Mouse (Mus musculus) kidney, postnatal 14 days (tissue): ENCODE results near the gene Iqschfp.

ENCODE experiments used
- DNase-seq: peaks from one replicate; pipeline ENCODE4 v3.0.0; 2022; ENCODE audit warnings: mixed read lengths

Gene Iqschfp

DNA sequence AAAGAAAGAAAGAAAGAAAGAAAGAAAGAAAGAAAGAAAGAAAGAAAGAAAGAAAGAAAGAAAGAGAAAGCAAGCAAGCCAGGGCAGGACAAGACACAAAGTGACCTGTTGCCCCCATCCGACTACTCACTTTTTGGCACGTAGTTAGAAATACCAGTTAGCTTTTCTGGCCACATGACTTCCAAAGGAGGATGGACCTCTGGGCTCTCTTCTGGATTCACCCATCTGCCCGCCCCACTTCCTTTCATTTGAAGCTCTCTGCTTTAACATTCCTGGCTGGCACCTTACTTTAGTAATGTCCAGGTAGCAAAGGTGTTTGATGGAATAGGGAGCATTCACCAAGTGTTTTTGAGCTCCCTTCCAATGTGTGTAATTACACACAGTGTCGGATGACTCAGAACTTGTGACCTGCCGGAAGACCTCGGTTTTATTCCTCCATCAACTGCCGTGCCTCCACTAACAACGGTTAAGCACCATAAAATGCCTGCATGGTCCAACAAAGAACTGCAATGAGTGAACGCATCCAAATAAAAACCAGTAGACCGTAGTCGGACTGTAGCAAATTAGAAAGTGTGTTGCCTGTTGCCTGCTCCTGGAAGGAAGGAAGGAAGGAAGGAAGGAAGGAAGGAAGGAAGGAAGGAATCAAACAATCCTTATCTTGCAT, 718.7 kb downstream of the Iqschfp start:
- DNase-seq, result peak; percentile 42

DNA sequence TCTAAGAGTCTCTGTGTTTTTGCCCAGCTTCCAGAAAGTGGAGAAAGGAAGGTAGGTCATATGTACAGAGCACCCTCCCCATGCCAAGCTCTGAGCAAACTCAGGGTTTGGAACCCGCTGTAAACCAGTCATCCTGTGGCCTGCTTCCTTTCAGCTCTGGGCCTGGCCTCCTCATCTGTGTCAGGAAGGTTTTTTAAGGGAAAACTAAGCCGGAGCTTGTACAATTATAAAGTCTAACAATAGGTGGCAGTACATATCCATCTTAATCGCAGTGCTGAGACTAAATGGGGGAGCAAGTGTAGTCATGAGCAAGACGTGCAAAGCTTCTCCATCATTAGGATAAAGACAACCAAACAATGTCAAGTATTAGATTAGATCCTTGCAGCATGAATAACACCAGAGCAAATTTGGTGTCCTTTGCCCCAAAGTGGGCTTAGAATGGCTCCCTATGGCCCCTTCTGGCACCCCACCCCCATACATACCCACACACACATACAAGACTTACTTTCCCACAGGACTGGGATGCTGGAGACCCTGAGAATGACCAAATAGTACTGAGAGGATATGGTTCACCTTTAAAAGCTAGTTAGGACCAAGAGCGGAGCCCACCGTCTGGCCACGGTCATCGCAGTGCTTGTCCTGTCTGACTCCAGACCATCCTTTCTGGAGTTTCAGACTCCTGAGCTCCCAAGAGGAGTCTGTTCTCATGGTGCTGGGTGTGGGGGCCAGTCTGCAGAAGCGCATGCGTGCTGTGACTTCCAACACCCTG, 723.2 kb downstream of the Iqschfp start:
- peak; percentile 34 for DNase-seq

DNA sequence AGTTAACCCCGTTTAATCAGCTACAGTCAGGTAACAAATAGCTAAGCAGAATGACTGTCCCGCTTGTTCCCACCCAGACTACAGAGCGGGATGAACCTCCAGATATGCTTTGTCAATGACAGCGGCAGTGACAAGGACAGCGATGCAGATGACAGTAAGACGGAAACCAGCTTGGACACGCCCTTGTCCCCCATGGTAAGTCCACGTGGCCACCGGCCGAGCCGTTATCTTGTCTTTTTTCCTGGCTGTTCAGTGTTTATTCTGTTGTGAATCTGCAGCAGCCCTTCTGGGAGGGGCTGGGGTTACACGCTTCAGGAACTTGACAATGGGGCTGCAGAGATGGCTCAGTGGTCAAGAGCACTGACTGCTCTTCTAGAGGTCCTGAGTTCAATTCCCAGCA, 724.3 kb downstream of the Iqschfp start:
- no peak for DNase-seq

DNA sequence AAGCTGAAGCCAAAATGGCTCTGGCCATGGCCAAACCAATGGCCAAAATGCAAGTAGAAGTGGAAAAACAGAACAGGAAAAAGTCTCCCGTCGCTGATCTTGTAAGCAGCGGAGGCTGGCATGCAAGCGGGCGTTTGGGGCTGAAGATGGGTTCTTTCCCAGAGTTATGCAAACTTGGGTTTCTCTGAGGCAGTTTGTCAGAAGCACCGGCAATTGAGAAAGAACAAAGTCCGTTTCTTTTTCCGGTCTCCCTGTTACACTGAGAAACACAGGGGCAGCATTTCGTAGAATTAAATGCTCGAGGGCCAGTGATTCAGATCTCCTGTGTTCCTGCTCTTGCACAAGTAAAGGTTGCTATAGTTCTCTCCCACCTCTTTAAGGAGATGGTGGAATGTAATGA, 725.7 kb downstream of the Iqschfp start:
- DNase-seq, result no peak

DNA sequence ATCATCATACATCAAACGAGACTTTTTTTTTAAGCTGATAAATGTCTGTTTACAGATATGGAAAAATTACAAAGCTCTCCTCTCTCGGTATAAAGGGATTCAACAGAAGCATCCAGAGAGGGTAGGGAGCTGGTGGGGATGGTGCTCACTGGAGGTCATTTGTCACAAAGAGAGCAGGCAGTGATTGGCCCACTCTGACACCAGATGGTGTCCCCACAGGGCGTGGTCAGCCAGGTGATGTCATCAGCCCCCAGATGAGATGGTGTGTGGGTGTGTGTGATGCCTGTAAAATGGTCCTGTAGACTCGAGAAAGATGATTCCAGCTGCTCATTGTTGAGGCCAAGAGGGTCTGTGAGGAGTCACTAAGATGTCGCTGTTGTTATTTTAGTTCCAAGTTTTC, 727.1 kb downstream of the Iqschfp start:
- DNase-seq, result no peak

DNA sequence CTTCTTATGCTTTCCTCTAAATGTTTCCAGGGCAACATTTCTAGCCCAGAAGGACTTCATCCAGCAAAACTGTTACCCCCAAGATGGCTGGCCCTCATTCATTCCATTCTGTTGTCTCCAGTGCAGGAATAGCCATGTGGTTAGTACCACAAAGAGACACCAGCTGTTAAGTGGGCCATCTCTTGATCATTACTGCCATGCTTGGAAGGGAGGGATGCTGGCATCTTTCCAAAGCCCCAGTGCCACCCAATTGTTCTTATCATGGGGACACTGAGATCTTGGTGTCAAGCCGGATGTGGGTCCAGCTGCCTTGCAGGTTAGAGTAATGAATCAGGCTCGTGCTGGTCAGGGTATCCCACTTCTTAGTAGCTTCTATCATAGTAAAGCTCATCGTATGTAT, 729.9 kb downstream of the Iqschfp start:
- DNase-seq, result no peak

DNA sequence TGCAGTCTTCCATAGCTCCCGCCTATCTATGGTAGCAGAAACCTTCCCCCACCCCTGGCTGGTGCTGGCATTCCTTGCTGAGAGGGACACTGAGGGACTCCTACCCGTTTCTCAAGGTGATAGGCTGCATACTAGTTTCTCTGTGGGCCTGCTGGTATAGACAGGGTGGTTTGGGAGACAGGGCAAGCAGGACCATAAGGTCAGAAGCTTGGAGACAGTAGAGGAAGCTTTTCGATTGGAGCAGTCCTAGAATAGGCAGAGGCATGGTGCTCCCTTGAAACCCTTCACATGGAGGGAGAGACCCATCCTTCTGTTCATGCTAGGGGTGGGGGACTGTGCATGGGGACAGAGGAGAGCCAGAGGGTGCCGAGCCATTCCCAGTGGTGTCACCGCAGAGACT, 731.0 kb downstream of the Iqschfp start:
- DNase-seq, result no peak

DNA sequence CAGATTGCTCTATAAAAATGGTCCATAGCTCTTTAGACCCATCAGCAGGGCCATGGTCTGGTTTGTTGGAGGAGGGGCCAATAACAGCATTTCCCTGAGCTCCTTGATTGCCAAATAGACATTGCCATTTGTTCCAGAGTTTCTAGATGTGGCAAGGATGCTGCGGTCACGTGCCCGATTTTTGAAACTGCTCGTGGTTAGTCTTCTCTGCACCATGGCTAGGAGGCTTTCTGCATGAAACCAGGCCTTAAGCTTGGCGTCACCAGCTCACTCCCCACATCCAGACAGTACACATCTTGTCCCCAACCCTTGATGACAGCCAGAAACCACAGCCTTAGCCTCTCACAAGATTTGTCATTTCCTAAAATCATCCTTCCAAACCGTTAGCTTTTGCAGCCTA, 732.4 kb downstream of the Iqschfp start:
- no peak for DNase-seq

DNA sequence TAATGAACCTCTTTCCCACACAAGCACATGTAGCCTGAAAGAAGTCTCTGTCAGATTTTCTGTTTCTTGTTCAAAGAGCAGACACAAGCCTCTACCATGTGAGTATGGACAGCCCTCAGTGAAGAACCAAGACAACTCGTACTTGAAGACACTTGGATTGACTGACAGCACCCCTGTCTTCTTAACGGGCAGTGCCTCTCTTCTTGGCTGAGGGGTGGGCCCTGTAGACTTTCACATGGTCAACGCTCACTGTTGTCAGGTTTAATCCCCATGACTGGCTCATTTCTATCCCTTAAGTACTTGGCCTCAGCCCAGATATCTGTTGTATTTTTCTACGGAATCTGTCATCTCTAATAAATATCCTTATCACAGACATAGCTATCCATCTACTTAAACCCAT, 738.2 kb downstream of the Iqschfp start:
- no peak for DNase-seq

DNA sequence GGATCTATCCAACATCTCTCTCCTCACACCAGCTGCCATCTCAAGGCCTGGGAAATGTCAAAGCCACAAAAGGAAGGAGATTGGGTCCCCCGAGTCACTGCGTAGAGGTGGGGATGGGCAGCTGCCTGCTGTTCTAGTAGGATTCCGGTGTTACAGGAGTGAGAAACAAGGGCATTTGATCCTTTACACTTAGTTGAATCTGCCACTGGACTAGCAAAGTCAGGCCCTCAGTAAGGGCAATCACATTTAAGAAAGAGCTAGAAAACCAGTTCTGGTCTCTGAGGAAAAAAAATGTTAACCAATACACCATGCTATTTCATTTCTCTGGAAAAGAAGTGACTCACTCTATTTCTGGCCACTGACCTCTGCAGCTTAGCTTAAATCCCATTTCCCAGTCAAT, 738.8 kb downstream of the Iqschfp start:
- no peak for DNase-seq

DNA sequence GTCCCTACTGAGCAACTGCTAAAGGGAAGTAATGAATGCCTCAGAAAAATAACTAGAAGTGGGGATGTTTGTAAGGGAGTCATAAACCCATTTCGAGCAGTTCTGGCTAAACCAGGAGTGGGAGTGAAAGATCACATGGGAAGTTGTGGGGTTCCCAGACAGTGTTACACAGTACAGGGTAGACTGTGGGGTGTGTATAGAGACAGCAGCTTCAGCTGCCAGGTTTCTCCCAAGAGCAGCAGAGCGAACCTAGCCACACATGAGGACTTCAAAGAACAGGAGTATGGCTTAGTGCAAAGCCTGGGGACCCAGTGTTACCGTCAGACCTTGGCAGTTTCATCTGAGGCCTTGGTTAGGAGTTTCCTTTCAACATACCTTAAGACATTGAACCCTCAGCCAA, 740.7 kb downstream of the Iqschfp start:
- no peak for DNase-seq

DNA sequence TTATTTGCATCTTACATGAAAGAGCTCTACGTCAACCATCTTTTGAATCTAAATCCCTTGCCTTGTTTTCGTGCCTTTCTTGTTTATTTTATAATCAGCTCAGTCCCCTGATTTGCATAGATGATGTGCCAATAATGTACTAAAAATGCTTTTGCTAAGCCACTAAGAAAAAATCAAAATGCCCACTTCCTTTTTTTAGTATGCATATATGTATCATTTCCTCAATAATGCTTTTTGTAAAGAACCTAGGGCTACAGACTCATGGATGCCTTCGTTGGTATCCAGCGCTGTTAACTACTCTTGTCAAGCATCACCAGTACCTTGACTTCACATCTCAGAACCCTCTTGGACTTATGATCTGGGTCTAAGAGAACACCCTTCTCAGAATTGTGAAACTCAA, 741.5 kb downstream of the Iqschfp start:
- no peak for DNase-seq

DNA sequence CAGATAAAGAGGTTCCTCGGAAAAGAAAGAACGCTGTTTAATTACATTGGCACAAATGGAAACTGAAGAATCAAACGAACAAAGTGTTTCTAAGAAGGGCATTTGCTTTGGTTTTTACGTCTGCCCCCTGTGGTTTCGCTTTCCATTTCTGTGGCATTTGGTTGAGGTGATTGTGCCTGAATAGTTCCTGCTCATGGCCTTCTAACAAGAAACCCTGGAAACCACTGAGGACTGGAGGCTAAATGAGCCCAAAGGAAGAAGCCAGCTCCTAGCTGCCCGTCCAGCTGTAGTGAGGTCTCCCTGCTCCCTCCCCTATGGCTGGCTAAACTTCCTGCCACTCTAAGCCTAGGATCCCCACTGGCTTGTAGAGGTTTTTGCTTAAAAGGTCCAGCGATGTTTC, 745.9 kb downstream of the Iqschfp start:
- no peak for DNase-seq

DNA sequence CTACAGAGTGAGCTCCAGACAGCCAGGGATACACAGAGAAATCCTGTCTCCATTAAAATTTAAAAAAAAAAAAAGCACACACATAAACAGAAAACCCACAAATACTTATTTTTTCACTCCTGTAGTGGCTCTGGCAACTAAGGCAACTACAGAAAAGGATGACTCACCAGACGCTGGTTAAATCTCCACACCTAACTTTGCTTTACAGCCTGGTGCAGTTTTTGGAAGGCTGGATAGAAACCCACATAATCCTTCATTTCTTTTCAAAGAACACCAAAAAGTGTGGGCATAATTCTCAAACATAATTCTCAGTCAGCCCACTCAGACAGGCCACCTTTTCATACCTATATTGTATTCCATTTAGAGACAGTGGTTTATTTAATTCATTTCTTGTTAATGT, 746.7 kb downstream of the Iqschfp start:
- DNase-seq, result no peak

DNA sequence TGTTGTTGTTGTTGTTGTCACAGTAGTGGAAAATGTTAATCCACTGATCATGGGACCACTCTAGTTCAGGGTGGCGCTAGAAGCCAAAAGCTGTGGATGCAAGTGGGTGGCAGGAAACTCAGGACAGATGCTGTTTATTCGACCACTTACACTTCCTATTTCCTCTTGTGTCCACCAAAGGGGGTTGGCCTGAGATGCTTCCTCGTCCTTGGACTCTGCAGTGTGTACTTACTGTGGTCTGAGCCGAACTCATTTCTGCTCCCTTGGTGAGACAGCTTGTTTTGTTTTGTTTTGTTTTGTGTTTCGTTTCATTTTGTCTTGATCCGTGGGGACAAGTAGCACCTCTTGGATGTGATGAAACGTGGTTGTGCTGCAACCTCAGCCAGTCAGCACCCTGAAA, 750.9 kb downstream of the Iqschfp start:
- no peak for DNase-seq

DNA sequence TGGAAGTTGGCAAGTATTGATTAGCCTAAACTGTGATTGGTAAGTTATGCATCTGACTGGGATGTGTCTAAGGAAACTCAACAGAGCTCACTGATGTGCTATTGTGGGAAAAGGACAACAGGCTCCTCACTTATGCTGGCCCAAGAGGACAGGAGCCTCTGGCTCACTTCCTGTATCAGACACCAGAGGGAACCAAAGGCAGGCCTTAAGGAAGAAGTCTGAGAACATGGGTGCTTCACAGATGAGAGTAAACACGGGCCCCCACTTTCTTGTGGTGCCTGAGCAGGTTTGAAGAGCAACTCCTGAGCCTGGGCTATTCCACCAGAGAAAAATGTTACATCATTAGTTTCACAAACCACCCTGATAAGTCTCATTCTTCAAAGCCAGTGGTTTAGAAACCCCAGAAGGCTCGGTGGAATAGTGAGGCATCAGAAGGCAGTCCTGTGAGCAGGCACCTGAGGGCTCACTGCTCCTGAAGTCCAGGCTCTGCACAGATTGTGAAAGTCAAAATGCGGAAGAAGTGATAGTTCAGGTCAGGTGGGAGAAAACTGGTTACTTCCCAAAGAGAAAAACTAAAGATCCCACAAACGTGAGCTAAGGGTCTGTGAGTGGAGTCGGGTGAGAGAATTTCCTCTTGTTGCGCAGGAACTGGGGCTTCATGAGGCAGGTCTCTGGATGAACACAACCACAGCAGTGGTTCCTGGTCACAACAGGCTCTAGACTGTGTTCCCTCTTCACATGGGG, 754.5 kb downstream of the Iqschfp start:
- peak; percentile 30 for DNase-seq

DNA sequence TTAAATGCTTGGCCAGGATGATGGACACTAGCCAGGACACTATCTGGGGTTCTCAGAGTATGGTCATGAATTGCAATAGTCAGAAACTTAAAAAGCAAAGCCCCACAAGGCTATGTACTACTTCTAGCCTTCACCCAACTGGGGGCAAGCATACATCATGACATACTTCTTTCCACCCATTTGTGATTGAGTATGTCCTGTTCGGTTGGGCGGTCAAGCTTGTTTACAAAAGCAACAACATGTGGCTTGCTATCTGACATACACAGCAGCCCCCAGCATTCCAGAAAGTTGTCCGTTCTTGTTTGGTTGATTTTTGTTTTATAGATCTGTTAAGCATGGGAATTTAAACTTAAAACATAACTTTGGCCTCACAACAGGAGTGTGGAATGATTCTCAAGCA, 755.2 kb downstream of the Iqschfp start:
- no peak for DNase-seq

DNA sequence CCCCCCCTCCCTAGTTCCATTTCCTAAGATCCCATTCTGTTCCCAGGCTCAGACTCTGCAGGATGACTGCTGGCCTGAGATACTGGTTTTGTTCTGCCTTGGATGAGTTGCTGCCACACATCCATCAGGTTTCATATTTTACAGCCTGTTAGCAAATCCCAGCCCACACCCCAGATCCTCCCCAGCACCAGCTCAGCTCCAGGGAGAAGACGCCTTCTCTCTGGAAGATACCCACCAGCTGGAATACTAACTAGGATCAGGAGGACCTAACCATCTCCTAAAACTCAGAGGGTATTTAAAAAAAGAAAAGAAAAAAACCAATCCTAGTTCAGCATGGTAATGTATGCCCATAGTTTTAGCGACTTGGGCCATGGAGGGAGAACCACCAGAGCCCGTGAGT, 758.2 kb downstream of the Iqschfp start:
- no peak for DNase-seq

DNA sequence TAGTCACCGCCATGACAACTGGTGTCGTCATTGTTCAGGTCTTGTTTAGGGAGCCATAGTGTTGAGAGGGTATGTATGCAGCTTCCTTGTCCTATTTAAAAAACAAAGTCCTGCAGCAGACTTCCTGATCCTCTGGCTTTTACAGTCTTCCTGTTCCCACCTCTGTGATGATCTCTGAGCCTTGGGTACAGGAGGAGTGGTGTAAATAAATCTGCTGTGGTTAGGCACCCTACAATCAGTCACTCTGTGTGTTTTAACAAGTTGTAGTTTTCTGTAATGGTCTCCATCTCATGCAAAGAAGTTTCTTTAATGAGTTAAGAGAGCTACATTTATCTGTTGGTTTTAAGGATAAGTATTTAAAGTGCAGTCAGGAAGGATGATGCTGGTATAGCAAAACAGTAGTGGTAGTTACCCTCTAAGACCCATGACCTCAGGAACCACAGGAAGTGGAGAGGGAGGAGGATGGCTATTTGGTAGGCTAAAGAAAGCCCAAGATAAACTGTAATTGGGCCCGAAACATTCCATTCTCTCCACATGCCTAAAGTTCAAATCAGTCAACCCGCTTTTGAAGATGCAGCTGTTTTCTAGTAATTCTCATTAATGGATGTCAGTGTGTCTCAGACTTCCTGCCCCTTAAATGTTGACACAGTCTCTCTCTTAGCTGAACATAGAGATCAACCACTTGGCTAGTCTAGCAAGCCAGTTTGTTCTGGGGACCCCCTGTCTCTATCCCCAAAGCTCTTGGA, 764.7 kb downstream of the Iqschfp start:
- DNase-seq, result peak; percentile 36

DNA sequence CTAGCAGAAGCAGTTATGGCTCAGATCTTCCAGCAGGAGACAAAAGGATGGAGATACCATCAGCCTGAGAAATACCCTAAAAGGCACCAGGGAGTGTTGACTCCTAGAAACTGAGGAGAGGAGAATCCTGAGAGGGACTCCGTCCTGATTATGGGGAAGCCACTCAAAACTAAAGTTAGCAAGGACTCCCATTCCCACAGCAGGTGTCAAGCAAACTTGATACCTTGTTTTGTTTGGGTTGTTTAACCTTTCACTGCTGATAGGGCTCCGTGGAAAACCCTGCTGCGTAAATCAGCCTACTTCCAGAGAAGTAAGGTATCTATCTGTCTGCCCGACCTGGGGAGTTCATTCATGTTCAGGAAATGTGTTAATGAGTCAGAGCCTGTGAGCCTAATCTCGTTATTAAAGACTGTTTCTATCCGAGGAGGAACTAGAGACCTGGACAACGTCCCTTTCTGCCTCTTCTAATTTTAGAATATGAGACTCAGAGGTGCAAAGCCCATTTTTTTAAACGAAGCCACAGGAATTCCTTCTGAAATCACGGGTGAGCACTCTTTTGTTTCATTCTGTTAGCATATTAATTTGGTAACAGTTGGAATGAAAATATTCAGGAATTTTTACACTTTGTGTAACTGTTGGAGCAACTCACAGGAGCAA, 765.7 kb downstream of the Iqschfp start:
- DNase-seq, result no peak

DNA sequence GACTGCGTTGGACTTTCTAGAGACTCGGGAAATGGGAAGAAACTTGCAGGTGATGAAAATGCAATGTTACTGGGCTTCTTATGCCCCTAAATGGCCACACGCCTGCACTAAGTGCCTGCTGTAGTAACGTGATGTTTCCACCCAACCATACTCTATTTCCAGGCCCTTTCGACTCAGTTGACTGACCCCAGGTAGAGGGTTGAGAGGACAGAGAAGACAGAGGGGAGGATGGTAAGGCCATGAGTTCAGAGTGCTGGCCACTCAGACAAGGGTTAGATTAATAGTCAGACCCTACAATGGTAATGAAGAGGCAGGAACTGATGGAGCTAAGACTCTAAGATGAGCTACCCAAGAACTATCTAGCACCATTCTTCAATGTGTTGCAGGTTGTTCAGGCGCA, 768.0 kb downstream of the Iqschfp start:
- DNase-seq, result no peak

DNA sequence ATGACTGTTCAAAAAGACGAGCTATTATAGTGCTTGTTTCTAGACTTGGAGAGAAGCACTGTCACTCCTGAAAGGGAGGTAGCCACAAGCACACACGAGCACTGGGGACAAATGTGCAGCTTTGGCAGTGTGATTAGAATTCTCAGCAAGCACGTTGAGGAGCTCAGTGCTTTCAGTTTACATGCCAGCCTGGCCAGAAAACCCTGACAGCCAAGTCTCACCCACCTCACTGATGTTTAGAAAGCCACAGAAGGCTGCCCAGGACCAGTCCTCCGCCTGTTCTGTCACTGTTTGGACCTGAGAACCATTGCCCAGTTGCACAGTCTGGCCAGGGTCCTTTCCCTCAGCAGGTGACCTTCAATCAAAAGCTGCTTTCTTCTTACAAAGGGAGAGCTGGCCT, 768.5 kb downstream of the Iqschfp start:
- no peak for DNase-seq

DNA sequence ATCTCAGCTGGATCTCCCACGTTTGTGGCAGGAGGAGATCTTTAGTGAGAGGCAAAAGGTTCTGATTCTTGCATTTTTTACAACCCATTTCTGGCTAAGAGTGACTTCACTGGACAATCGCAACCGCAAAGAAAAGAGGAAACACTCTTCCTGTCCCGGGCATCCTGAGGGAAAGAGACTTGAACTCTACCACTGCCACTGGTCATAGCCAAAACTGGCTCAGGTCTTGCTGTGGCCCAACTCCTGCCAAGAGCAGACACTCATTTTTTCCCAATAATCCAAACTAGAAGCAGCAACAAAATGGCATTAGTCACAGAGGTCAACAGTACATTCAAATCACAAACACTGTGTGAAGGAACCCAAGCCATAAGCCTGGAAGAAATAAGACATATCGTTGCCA, 770.4 kb downstream of the Iqschfp start:
- no peak for DNase-seq
